Mouse (Mus musculus): ENCODE measurements around the gene Mfsd4b1.

GRCm38 (mm10) chr10:40036686-40037560 lies 11.9 kb upstream of the Mfsd4b1 start:
- TF ChIP-seq CTCF (IDR thresholded peaks at IDR 0.05; ENCODE audit: low read depth) = no peak
- TF ChIP-seq EP300 (optimal IDR thresholded peaks at IDR 0.05) = no peak
